Mouse (Mus musculus) heart, postnatal 14 days (tissue): ENCODE measurements around the gene Wasf2. TPM values are rescaled to one million over a fixed set of nuclear protein-coding genes. Genes with fewer than 3 reads are reported as not detected.

Experiments used
- DNase-seq, 2 experiments: peaks; one replicate each; pipeline ENCODE4 v3.0.0; 2021 to 2022
- intact Hi-C: fragments of 180-260 bp; cut with DNase I; formaldehyde crosslinking; loops from one replicate; pipeline ENCODE4 v1.15.1; 2025
- microRNA-seq, 2 experiments: library from miRNA; unstranded; fragments of <30 nt; microRNA quantifications; one replicate each; pipeline ENCODE4 v1.2.0; 2021 to 2022
- total RNA-seq, 2 experiments: library from RNA; stranded (reverse); gene quantifications; 2 replicates each; pipeline ENCODE4 v1.2.3; 2021

Gene Wasf2
- total RNA-seq, 2 experiments from 2014 or later = 133 to 135 TPM

GRCm38 (mm10) chr4:133247072-133247471 is 116.8 kb downstream of the Wasf2 start:
- peak; percentile 53 to 61 for DNase-seq
- intact Hi-C loops = no loop called here

DNA sequence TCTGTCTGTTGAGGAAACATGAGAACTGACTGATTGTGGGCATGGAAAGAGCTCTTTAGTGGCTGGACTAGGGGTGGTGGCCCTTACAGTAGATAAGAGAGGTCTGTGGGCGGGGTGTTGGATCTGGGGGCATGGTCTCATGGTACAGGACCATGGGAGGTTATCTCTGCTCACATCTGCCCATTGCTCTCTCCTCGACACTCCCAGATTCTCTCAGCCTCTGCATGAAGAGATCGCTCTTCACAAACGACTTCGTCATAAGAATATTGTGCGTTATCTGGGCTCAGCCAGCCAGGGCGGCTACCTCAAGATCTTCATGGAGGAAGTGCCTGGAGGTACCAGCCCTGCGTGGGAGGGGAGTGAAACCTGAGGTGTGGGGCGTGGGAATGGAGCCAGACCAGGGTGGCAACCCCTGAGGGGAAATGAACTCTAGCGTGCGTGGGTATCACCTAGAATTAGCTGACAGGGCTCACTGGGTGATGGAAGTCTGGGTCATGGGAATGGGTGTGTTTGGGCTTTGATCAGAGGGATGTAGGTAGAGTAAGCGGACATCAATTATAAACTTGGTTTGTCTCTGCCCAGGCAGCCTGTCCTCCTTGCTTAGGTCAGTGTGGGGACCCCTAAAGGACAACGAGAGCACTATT is 117.6 kb downstream of the Wasf2 start:
- intact Hi-C loops = no loop called here
- no peak for DNase-seq

Small RNA genes within 50 kb of the gene (microRNA-seq; reads per million reads assigned to microRNA genes)
- gene Mir7017 = 0.54 to 1.7 reads per million in 2 experiments

Other genes with a start within 250 kb of the Wasf2 start
- 10 to 100 TPM; 35.8 to 38.3 TPM for gene Stx12, start 246.0 kb upstream of the Wasf2 start, total RNA-seq
- 10 to 100 TPM; 33.2 to 40.1 TPM for gene Fam76a, start 207.9 kb upstream of the Wasf2 start, total RNA-seq
- under 1 TPM; 0.43 to 0.49 TPM for gene Fgr, start 156.4 kb upstream of the Wasf2 start, total RNA-seq
- gene Ahdc1, start 119.2 kb upstream of the Wasf2 start, total RNA-seq = 10 to 100 TPM; 55.2 to 59.1 TPM
- gene Cd164l2, start 81.6 kb downstream of the Wasf2 start, total RNA-seq = not detected
- under 1 TPM in 1 of 2 experiments, not detected in 1; 0.22 TPM for gene Gpr3, start 82.0 kb downstream of the Wasf2 start, total RNA-seq
- 10 to 100 TPM; 22.4 to 22.5 TPM for gene Map3k6, start 110.3 kb downstream of the Wasf2 start, total RNA-seq
- gene Sytl1, start 132.6 kb downstream of the Wasf2 start, total RNA-seq = 1 to 10 TPM in 1 of 2 experiments, under 1 TPM in 1; 0.84 to 2.4 TPM
- gene Tmem222, start 147.3 kb downstream of the Wasf2 start, total RNA-seq = 10 to 100 TPM; 25.1 to 27.0 TPM
- gene Wdtc1, start 223.0 kb downstream of the Wasf2 start, total RNA-seq = 10 to 100 TPM; 65.7 to 70.6 TPM
- 10 to 100 TPM; 21.2 to 22.9 TPM for gene Slc9a1, start 239.2 kb downstream of the Wasf2 start, total RNA-seq